Mouse (Mus musculus): ENCODE results near the gene Baiap2l1. TPM values are rescaled to one million over a fixed set of nuclear protein-coding genes. Genes with fewer than 3 reads are reported as not detected.
A peak's percentile ranks its signal among the peaks of the same experiment; 100 is the strongest.

Gene Baiap2l1
- total and polyA plus RNA-seq, 3 experiments, result 0.11 TPM; not detected in 2

DNA sequence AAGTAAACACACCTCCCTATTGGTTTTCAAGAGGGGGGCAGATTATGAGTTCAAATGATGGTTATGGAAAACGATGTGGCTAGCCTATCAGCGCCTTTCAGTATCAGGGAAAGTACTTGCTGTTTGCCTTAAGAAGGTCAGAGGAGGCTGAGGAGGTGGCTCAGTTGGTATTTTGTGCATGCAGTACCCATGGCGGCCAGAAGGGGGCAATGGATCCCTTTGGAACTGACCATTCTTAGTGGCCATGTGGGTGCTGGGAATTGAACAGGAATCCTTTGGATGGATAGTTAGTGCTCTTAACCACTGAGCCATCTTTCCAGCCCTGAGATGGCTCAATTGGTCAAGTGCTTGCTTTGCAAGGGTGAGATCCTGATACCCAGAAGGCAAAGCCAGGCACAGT lies 26.0 kb upstream of the Baiap2l1 start:
- no peak for ATAC-seq (ENCODE audit: extremely low read depth, insufficient number of reproducible peaks, low FRiP score, poor library complexity, severe bottlenecking)
- no peak overlapping the region for H3K4me3 ChIP-seq (ENCODE audit: low read depth, low read length)
- H3K27me3 ChIP-seq (ENCODE audit: insufficient read depth, low read length), result no peaks in the 10 kb centered on the region
- no peaks in the 10 kb centered on the region for H3K36me3 ChIP-seq (replicated peaks)
- peaks cover 61% of the 10 kb centered on the region for H3K9me3 ChIP-seq (replicated peaks)
- H3K4me1 ChIP-seq (ENCODE audit: insufficient read depth, low read depth, low read length), result no peaks in the 10 kb centered on the region
- no peak for DNase-seq (ENCODE audit: low spot score)
- TF ChIP-seq GATA2 (IDR thresholded peaks at IDR 0.05; ENCODE audit: borderline replicate concordance, low read depth, low read length) (no peak), POLR2AphosphoS5 (IDR thresholded peaks at IDR 0.05; ENCODE audit: insufficient replicate concordance, low read depth, low read length) (no peak), CTCF (IDR thresholded peaks at IDR 0.05; ENCODE audit: low read depth, low read length) (peak; percentile 38; the same call in 1 of the 2 replicates), GATA1 (IDR thresholded peaks at IDR 0.05; ENCODE audit: borderline replicate concordance, low read length) (no peak), TAL1 (conservative IDR thresholded peaks at IDR 0.05; ENCODE audit: low read depth, low read length) (no peak)

DNA sequence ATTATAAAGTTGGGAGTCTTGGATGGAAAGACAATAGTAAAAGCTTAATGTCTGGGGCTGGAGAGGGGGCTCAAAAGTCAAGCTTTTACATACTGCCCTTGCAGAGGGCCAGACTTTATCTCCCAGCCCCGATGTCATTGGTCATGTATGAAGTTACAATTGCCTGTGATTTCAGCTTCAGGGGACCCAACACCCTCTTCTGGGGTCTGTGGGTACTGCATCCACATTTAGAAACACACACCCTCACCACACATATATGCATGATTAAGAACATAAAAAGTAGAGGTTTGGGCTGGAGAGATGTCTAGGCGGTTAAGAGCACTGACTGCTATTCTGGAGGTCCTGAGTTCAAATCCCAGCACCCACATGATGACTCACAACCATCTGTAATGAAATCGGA lies 23.9 kb upstream of the Baiap2l1 start:
- DNase-seq (ENCODE audit: low spot score) (no peak), ATAC-seq (ENCODE audit: extremely low read depth, insufficient number of reproducible peaks, low FRiP score, poor library complexity, severe bottlenecking) (no peak)
- H3K9me3 ChIP-seq (replicated peaks), result peaks cover 63% of the 10 kb centered on the region
- H3K36me3 ChIP-seq (replicated peaks), result no peaks in the 10 kb centered on the region
- TF ChIP-seq GATA2 (IDR thresholded peaks at IDR 0.05; ENCODE audit: borderline replicate concordance, low read depth, low read length) (no peak), POLR2AphosphoS5 (IDR thresholded peaks at IDR 0.05; ENCODE audit: insufficient replicate concordance, low read depth, low read length) (no peak), CTCF (IDR thresholded peaks at IDR 0.05; ENCODE audit: low read depth, low read length) (no peak), TAL1 (conservative IDR thresholded peaks at IDR 0.05; ENCODE audit: low read depth, low read length) (no peak), GATA1 (IDR thresholded peaks at IDR 0.05; ENCODE audit: borderline replicate concordance, low read length) (no peak)
- no peaks in the 10 kb centered on the region for H3K27me3 ChIP-seq (ENCODE audit: insufficient read depth, low read length)
- no peaks in the 10 kb centered on the region for H3K4me1 ChIP-seq (ENCODE audit: insufficient read depth, low read depth, low read length)
- H3K4me3 ChIP-seq (ENCODE audit: low read depth, low read length), result no peak overlapping the region

GRCm38 (mm10) chr5:144380689-144381088 lies 22.8 kb upstream of the Baiap2l1 start:
- DNase-seq (ENCODE audit: low spot score), result no peak
- no peak overlapping the region for H3K4me3 ChIP-seq (ENCODE audit: low read depth, low read length)
- peaks cover 63% of the 10 kb centered on the region for H3K9me3 ChIP-seq (replicated peaks)
- no peaks in the 10 kb centered on the region for H3K4me1 ChIP-seq (ENCODE audit: insufficient read depth, low read depth, low read length)
- no peak for ATAC-seq (ENCODE audit: extremely low read depth, insufficient number of reproducible peaks, low FRiP score, poor library complexity, severe bottlenecking)
- no peaks in the 10 kb centered on the region for H3K36me3 ChIP-seq (replicated peaks)
- H3K27me3 ChIP-seq (ENCODE audit: insufficient read depth, low read length), result no peaks in the 10 kb centered on the region
- TF ChIP-seq GATA1 (IDR thresholded peaks at IDR 0.05; ENCODE audit: borderline replicate concordance, low read length) (no peak), CTCF (IDR thresholded peaks at IDR 0.05; ENCODE audit: low read depth, low read length) (no peak), POLR2AphosphoS5 (IDR thresholded peaks at IDR 0.05; ENCODE audit: insufficient replicate concordance, low read depth, low read length) (no peak), GATA2 (IDR thresholded peaks at IDR 0.05; ENCODE audit: borderline replicate concordance, low read depth, low read length) (no peak), TAL1 (conservative IDR thresholded peaks at IDR 0.05; ENCODE audit: low read depth, low read length) (no peak)

DNA sequence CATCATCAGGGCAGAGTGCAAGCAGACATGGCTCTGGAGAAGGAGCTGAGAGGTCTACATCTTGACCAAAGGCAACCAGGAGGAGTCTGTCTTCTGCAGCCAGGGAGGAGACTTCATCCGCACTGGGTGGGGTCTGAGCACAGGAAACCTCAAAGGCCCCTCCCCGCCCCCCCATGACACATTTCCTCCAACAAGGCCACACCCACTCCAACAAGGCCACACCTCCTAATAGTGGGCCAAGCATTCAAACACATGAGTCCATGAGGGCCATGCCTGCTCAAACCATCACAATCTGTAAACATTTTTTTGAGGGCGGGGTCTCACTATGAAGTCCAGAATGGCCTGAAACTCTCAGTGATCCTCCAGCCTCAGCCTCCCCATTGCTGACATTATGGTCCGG lies 21.5 kb upstream of the Baiap2l1 start:
- ATAC-seq (ENCODE audit: extremely low read depth, insufficient number of reproducible peaks, low FRiP score, poor library complexity, severe bottlenecking) (no peak), DNase-seq (ENCODE audit: low spot score) (no peak)
- H3K27me3 ChIP-seq (ENCODE audit: insufficient read depth, low read length), result no peaks in the 10 kb centered on the region
- TF ChIP-seq TAL1 (conservative IDR thresholded peaks at IDR 0.05; ENCODE audit: low read depth, low read length) (no peak), CTCF (IDR thresholded peaks at IDR 0.05; ENCODE audit: low read depth, low read length) (no peak), POLR2AphosphoS5 (IDR thresholded peaks at IDR 0.05; ENCODE audit: insufficient replicate concordance, low read depth, low read length) (no peak), GATA1 (IDR thresholded peaks at IDR 0.05; ENCODE audit: borderline replicate concordance, low read length) (no peak), GATA2 (IDR thresholded peaks at IDR 0.05; ENCODE audit: borderline replicate concordance, low read depth, low read length) (no peak)
- peaks cover 68% of the 10 kb centered on the region for H3K9me3 ChIP-seq (replicated peaks)
- H3K4me1 ChIP-seq (ENCODE audit: insufficient read depth, low read depth, low read length), result no peaks in the 10 kb centered on the region
- no peaks in the 10 kb centered on the region for H3K36me3 ChIP-seq (replicated peaks)
- H3K4me3 ChIP-seq (ENCODE audit: low read depth, low read length), result no peak overlapping the region

DNA sequence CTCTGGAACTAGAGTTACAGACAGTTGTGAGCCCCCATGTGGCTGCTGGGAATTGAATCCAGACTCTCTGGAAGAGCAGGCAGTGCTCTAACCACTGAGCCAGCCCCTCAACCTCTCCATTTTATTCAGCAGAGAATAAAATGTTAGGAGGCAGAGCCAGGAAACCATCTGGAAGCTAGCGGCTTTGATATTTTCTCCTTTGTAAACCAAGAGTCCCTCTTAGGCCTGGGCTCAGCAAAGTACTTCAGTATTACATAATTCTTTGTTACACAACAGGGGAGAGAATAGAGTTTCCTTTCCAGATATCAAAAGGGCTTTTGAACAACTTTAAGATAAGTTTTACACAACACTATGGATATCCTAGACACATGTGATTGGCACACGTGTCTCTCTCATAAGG lies 15.0 kb upstream of the Baiap2l1 start:
- H3K9me3 ChIP-seq (replicated peaks), result peaks cover 40% of the 10 kb centered on the region
- H3K4me1 ChIP-seq (ENCODE audit: insufficient read depth, low read depth, low read length), result no peaks in the 10 kb centered on the region
- TF ChIP-seq POLR2AphosphoS5 (IDR thresholded peaks at IDR 0.05; ENCODE audit: insufficient replicate concordance, low read depth, low read length) (no peak), GATA2 (IDR thresholded peaks at IDR 0.05; ENCODE audit: borderline replicate concordance, low read depth, low read length) (no peak), GATA1 (IDR thresholded peaks at IDR 0.05; ENCODE audit: borderline replicate concordance, low read length) (no peak), TAL1 (conservative IDR thresholded peaks at IDR 0.05; ENCODE audit: low read depth, low read length) (no peak), CTCF (IDR thresholded peaks at IDR 0.05; ENCODE audit: low read depth, low read length) (no peak)
- no peak for DNase-seq (ENCODE audit: low spot score)
- ATAC-seq (ENCODE audit: extremely low read depth, insufficient number of reproducible peaks, low FRiP score, poor library complexity, severe bottlenecking), result no peak
- H3K4me3 ChIP-seq (ENCODE audit: low read depth, low read length), result no peak overlapping the region
- no peaks in the 10 kb centered on the region for H3K36me3 ChIP-seq (replicated peaks)
- H3K27me3 ChIP-seq (ENCODE audit: insufficient read depth, low read length), result no peaks in the 10 kb centered on the region

DNA sequence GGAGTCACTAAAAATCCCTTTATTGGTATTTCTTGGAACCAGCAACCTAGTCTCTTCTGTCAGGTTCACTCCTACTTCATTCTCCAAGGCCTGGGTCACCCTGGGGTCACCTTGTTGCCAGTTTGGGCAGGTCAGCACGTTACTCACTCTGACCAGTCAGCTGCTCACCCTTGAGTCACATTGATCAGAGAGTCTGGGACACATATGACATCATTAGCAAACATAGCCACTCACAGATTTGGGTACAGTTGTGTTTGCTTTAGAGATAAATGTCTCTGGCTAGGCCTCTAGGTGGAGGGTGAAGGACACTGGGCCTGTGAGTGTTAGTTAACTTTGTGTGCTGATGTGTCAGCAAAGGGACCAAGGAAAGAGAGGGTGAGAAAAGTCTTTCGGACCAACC lies 14.3 kb upstream of the Baiap2l1 start:
- Histone ChIP-seq H3K9me3 (replicated peaks) (peaks cover 34% of the 10 kb centered on the region), H3K4me3 (ENCODE audit: low read depth, low read length) (no peak overlapping the region), H3K36me3 (replicated peaks) (no peaks in the 10 kb centered on the region), H3K27me3 (ENCODE audit: insufficient read depth, low read length) (no peaks in the 10 kb centered on the region), H3K4me1 (ENCODE audit: insufficient read depth, low read depth, low read length) (no peaks in the 10 kb centered on the region)
- DNase-seq (ENCODE audit: low spot score) (no peak), ATAC-seq (ENCODE audit: extremely low read depth, insufficient number of reproducible peaks, low FRiP score, poor library complexity, severe bottlenecking) (no peak)
- no peak for TF ChIP-seq GATA1 (IDR thresholded peaks at IDR 0.05; ENCODE audit: borderline replicate concordance, low read length)
- TF ChIP-seq CTCF (IDR thresholded peaks at IDR 0.05; ENCODE audit: low read depth, low read length), result no peak
- no peak for TF ChIP-seq GATA2 (IDR thresholded peaks at IDR 0.05; ENCODE audit: borderline replicate concordance, low read depth, low read length)
- TF ChIP-seq POLR2AphosphoS5 (IDR thresholded peaks at IDR 0.05; ENCODE audit: insufficient replicate concordance, low read depth, low read length), result no peak
- TF ChIP-seq TAL1 (conservative IDR thresholded peaks at IDR 0.05; ENCODE audit: low read depth, low read length), result no peak
